Mouse (Mus musculus): ENCODE results near the gene Gnaz. TPM values are rescaled to one million over a fixed set of nuclear protein-coding genes. Genes with fewer than 3 reads are reported as not detected.

Gene Gnaz
- total and polyA plus RNA-seq, 3 experiments, result 0.02 to 0.11 TPM; not detected in 1

DNA sequence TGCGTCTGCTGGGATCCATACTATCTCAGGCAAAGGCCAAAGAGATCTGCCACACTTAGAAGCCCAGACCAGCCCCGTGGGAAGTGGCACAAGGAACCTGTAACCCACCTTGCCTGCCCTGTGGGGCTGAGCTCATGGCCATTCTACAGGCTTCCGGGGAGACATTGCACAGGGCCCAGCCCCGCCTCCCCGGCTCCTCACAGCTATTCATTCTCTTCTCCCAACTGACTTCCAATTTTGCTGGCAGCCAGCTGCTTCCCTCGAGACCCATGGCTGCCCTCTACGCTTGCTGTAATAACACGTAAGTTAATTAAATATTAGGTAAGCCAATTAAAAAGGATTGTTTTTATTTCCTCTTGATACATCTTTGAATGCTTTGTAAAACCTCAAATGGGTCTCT lies 59.5 kb downstream of the Gnaz start:
- DNase-seq (ENCODE audit: low spot score) (no peak), ATAC-seq (ENCODE audit: extremely low read depth, insufficient number of reproducible peaks, low FRiP score, poor library complexity, severe bottlenecking) (no peak)
- Histone ChIP-seq H3K4me1 (ENCODE audit: insufficient read depth, low read depth, low read length) (no peaks in the 10 kb centered on the region), H3K36me3 (replicated peaks) (no peaks in the 10 kb centered on the region), H3K4me3 (ENCODE audit: low read depth, low read length) (no peak overlapping the region), H3K9me3 (replicated peaks) (peaks cover 65% of the 10 kb centered on the region), H3K27me3 (ENCODE audit: insufficient read depth, low read length) (no peaks in the 10 kb centered on the region)
- TF ChIP-seq GATA1 (IDR thresholded peaks at IDR 0.05; ENCODE audit: borderline replicate concordance, low read length) (no peak), TAL1 (conservative IDR thresholded peaks at IDR 0.05; ENCODE audit: low read depth, low read length) (no peak), CTCF (IDR thresholded peaks at IDR 0.05; ENCODE audit: low read depth, low read length) (no peak)

DNA sequence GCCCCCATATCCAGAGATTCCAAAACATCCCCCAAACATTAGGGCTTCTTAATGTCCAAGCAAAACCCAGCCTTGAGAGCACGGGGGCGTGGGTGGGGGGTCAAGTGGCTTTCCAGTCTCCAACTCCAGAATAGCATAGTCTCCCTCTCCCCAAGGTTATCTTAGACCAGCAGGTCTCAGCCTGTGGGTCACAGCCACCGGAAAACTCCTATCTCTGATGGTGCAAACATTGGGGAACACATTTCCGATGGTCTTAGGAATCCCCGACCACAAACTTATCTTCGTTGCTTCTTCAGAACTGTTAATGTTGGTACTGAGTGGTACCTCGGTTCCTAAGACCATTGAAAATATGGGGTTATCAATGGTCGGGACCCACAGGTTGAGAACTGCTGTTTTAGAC lies 61.8 kb downstream of the Gnaz start:
- Histone ChIP-seq H3K36me3 (replicated peaks) (no peaks in the 10 kb centered on the region), H3K4me1 (ENCODE audit: insufficient read depth, low read depth, low read length) (no peaks in the 10 kb centered on the region), H3K27me3 (ENCODE audit: insufficient read depth, low read length) (no peaks in the 10 kb centered on the region), H3K4me3 (ENCODE audit: low read depth, low read length) (no peak overlapping the region), H3K9me3 (replicated peaks) (peaks cover 65% of the 10 kb centered on the region)
- ATAC-seq (ENCODE audit: extremely low read depth, insufficient number of reproducible peaks, low FRiP score, poor library complexity, severe bottlenecking) (no peak), DNase-seq (ENCODE audit: low spot score) (no peak)
- no peak for TF ChIP-seq POLR2AphosphoS5 (IDR thresholded peaks at IDR 0.05; ENCODE audit: insufficient replicate concordance, low read depth, low read length)
- TF ChIP-seq GATA1 (IDR thresholded peaks at IDR 0.05; ENCODE audit: borderline replicate concordance, low read length), result no peak
- TF ChIP-seq GATA2 (IDR thresholded peaks at IDR 0.05; ENCODE audit: borderline replicate concordance, low read depth, low read length), result no peak
- no peak for TF ChIP-seq TAL1 (conservative IDR thresholded peaks at IDR 0.05; ENCODE audit: low read depth, low read length)
- no peak for TF ChIP-seq CTCF (IDR thresholded peaks at IDR 0.05; ENCODE audit: low read depth, low read length)

- ATAC-seq (ENCODE audit: extremely low read depth, insufficient number of reproducible peaks, low FRiP score, poor library complexity, severe bottlenecking) (no peak), DNase-seq (ENCODE audit: low spot score) (no peak)
- no peaks in the 10 kb centered on the region for H3K36me3 ChIP-seq (replicated peaks)
- TF ChIP-seq TAL1 (conservative IDR thresholded peaks at IDR 0.05; ENCODE audit: low read depth, low read length) (no peak), CTCF (IDR thresholded peaks at IDR 0.05; ENCODE audit: low read depth, low read length) (no peak), GATA1 (IDR thresholded peaks at IDR 0.05; ENCODE audit: borderline replicate concordance, low read length) (no peak), POLR2AphosphoS5 (IDR thresholded peaks at IDR 0.05; ENCODE audit: insufficient replicate concordance, low read depth, low read length) (no peak), GATA2 (IDR thresholded peaks at IDR 0.05; ENCODE audit: borderline replicate concordance, low read depth, low read length) (no peak)
- no peaks in the 10 kb centered on the region for H3K4me1 ChIP-seq (ENCODE audit: insufficient read depth, low read depth, low read length)
- no peak overlapping the region for H3K4me3 ChIP-seq (ENCODE audit: low read depth, low read length)
- no peaks in the 10 kb centered on the region for H3K27me3 ChIP-seq (ENCODE audit: insufficient read depth, low read length)
- H3K9me3 ChIP-seq (replicated peaks), result peaks cover 68% of the 10 kb centered on the region
Measured at GRCm38 (mm10) chr10:75029677-75030076, 62.7 kb downstream of the Gnaz start.

DNA sequence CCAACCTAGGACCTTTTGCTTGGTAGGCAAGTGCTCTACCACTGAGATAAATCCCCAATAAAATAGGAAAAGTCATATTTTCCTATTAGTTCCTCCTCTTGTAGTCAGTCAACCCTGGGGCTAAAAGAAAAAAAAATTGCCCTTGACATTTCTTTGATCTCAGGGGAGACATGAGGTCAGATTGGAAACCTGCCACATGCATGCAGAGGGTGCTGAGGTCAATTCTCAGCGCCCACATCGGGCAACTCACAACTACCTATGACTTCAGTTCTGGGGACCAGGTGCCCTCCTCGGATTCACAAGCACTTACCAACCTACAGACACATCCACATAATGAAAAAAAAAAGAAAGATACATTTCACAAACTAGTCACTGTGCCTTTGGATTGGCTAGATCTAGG lies 63.3 kb downstream of the Gnaz start:
- H3K9me3 ChIP-seq (replicated peaks), result peaks cover 67% of the 10 kb centered on the region

GRCm38 (mm10) chr10:75031345-75032114 lies 64.6 kb downstream of the Gnaz start:
- peaks cover 65% of the 10 kb centered on the region for H3K9me3 ChIP-seq (replicated peaks)
- DNase-seq (ENCODE audit: low spot score) (no peak), ATAC-seq (ENCODE audit: extremely low read depth, insufficient number of reproducible peaks, low FRiP score, poor library complexity, severe bottlenecking) (no peak)
- no peak overlapping the region for H3K4me3 ChIP-seq (ENCODE audit: low read depth, low read length)
- H3K36me3 ChIP-seq (replicated peaks), result no peaks in the 10 kb centered on the region
- H3K4me1 ChIP-seq (ENCODE audit: insufficient read depth, low read depth, low read length), result no peaks in the 10 kb centered on the region
- H3K27me3 ChIP-seq (ENCODE audit: insufficient read depth, low read length), result no peaks in the 10 kb centered on the region
- TF ChIP-seq GATA2 (IDR thresholded peaks at IDR 0.05; ENCODE audit: borderline replicate concordance, low read depth, low read length) (no peak), CTCF (IDR thresholded peaks at IDR 0.05; ENCODE audit: low read depth, low read length) (no peak), TAL1 (conservative IDR thresholded peaks at IDR 0.05; ENCODE audit: low read depth, low read length) (no peak), GATA1 (IDR thresholded peaks at IDR 0.05; ENCODE audit: borderline replicate concordance, low read length) (no peak)

More for the DNA sequence above, 63.3 kb downstream of the Gnaz start:
- H3K36me3 ChIP-seq (replicated peaks), result no peaks in the 10 kb centered on the region
- TF ChIP-seq TAL1 (conservative IDR thresholded peaks at IDR 0.05; ENCODE audit: low read depth, low read length) (no peak), CTCF (IDR thresholded peaks at IDR 0.05; ENCODE audit: low read depth, low read length) (no peak), GATA2 (IDR thresholded peaks at IDR 0.05; ENCODE audit: borderline replicate concordance, low read depth, low read length) (no peak), POLR2AphosphoS5 (IDR thresholded peaks at IDR 0.05; ENCODE audit: insufficient replicate concordance, low read depth, low read length) (no peak), GATA1 (IDR thresholded peaks at IDR 0.05; ENCODE audit: borderline replicate concordance, low read length) (no peak)
- no peaks in the 10 kb centered on the region for H3K4me1 ChIP-seq (ENCODE audit: insufficient read depth, low read depth, low read length)
- H3K4me3 ChIP-seq (ENCODE audit: low read depth, low read length), result no peak overlapping the region
- no peaks in the 10 kb centered on the region for H3K27me3 ChIP-seq (ENCODE audit: insufficient read depth, low read length)
- no peak for ATAC-seq (ENCODE audit: extremely low read depth, insufficient number of reproducible peaks, low FRiP score, poor library complexity, severe bottlenecking)
- DNase-seq (ENCODE audit: low spot score), result no peak

DNA sequence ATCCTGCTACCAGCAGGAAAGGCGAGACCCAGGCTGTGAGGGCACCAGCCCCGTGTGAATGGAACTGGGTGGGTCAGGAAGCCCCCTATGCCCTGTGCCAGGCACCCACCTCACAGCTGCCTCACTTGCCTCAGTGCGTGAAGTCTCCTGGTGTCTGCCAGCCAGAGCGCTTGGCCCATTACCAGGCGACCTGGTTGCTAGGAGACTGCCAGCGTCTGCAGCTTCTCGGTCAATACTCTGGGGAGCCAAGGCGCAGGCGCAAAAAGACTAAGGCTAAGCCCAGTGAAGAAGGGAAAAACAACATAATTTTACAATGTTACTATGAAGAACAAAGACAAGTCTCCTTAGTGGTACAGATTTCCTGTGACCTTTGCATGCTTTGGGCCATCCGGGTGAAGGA lies 65.4 kb downstream of the Gnaz start, which contains the start of gene Rsph14:
Gene Rsph14 (minus strand): TSS at position 192 of the 400 bp plus-strand sequence.
- Histone ChIP-seq H3K36me3 (replicated peaks) (no peaks in the 10 kb centered on the region), H3K4me3 (ENCODE audit: low read depth, low read length) (no peak within 1 kb of the TSS), H3K27me3 (ENCODE audit: insufficient read depth, low read length) (no peaks in the 10 kb centered on the region; the same call in 1 of the 2 replicates), H3K9me3 (replicated peaks) (peaks cover 67% of the 10 kb centered on the region), H3K4me1 (ENCODE audit: insufficient read depth, low read depth, low read length) (no peaks in the 10 kb centered on the region)
- no peak for DNase-seq (ENCODE audit: low spot score)
- no peak for ATAC-seq (ENCODE audit: extremely low read depth, insufficient number of reproducible peaks, low FRiP score, poor library complexity, severe bottlenecking)
- TF ChIP-seq CTCF (IDR thresholded peaks at IDR 0.05; ENCODE audit: low read depth, low read length) (no peak), GATA1 (IDR thresholded peaks at IDR 0.05; ENCODE audit: borderline replicate concordance, low read length) (no peak), TAL1 (conservative IDR thresholded peaks at IDR 0.05; ENCODE audit: low read depth, low read length) (no peak), GATA2 (IDR thresholded peaks at IDR 0.05; ENCODE audit: borderline replicate concordance, low read depth, low read length) (no peak), POLR2AphosphoS5 (IDR thresholded peaks at IDR 0.05; ENCODE audit: insufficient replicate concordance, low read depth, low read length) (no peak)
